Comparison of ENCODE assay signal across 10 mouse cellular contexts in genomic region chr2:113980664-113981063, GRCm38 (mm10). TPM values are rescaled to one million over a fixed set of nuclear protein-coding genes. Genes with fewer than 3 reads are reported as not detected.
DNase-seq lines count a peak whose midpoint lies in the region; ATAC-seq lines count a peak whose summit lies in the region.
"Had no signal": no experiment of that assay in that cellular context is flagged by ENCODE, and none has a peak within 500 bp of the region (broad histone marks: within the 10 kb centered on the region; RNA-seq: fewer than 3 reads in every experiment).

No protein-coding gene starts in this region.

- no peak overlapping the region for H3K4me2 ChIP-seq in hindbrain, embryonic 16.5 days (ENCODE audit: low read length)
- H3K4me2 ChIP-seq: limb, embryonic 12.5 days; neural tube, embryonic 12.5 days had no signal

- H3K36me3 ChIP-seq in hindbrain, embryonic 16.5 days (ENCODE audit: control insufficient read depth, insufficient read depth, low read length), result no peaks in the 10 kb centered on the region
- H3K36me3 ChIP-seq: limb, embryonic 12.5 days; neural tube, embryonic 12.5 days had no signal

- no peaks in the 10 kb centered on the region for H3K9me3 ChIP-seq in hindbrain, embryonic 16.5 days (ENCODE audit: control insufficient read depth, low read length)
- H3K9me3 ChIP-seq: limb, embryonic 12.5 days; neural tube, embryonic 12.5 days had no signal

- ATAC-seq in hindbrain, embryonic 16.5 days, result peak; percentile 90

- no peaks in the 10 kb centered on the region for H3K4me1 ChIP-seq in hindbrain, embryonic 16.5 days (ENCODE audit: control insufficient read depth, insufficient read depth, low read depth, low read length)
- H3K4me1 ChIP-seq: limb, embryonic 12.5 days; neural tube, embryonic 12.5 days had no signal

- DNase-seq in cerebellum, postnatal 14 days, result peak; percentile 42 to 51
- DNase-seq in cerebellum, adult 9-10 months, result no peak
- DNase-seq in MN1 (ENCODE audit: low spot score), result peak; percentile 46
- DNase-seq in gastrocnemius, postnatal 14 days, result peak; percentile 66
- DNase-seq in yolk sac, embryonic 10.5 days (ENCODE audit: low spot score), result no peak
- no peak for DNase-seq in embryo, embryonic 10.5 days (ENCODE audit: low spot score)
- DNase-seq in layer of hippocampus, adult 9-10 months (ENCODE audit: low spot score), result no peak

- WGBS in hindbrain, embryonic 16.5 days, result 58% methylated on average over 8 of the region's 8 CpGs

- no peak overlapping the region for H3K4me3 ChIP-seq in hindbrain, embryonic 16.5 days (ENCODE audit: low read length)
- H3K4me3 ChIP-seq: limb, embryonic 12.5 days; neural tube, embryonic 12.5 days had no signal

- H3K27ac ChIP-seq in hindbrain, embryonic 16.5 days (ENCODE audit: low read depth, low read length), result no peak overlapping the region
- H3K27ac ChIP-seq: limb, embryonic 12.5 days; neural tube, embryonic 12.5 days had no signal

- no peak overlapping the region for H3K9ac ChIP-seq in hindbrain, embryonic 16.5 days (ENCODE audit: low read depth, low read length)
- H3K9ac ChIP-seq: limb, embryonic 12.5 days; neural tube, embryonic 12.5 days had no signal

- intact Hi-C loops in gastrocnemius, postnatal 14 days (cut with DNase I; ENCODE audit: low total_unique reads), result no loop called here

- H3K27me3 ChIP-seq in hindbrain, embryonic 16.5 days (replicated peaks; ENCODE audit: control insufficient read depth, insufficient read depth, low read length), result no peaks in the 10 kb centered on the region
- H3K27me3 ChIP-seq: neural tube, embryonic 12.5 days had no signal

RNA-seq across cellular contexts. Expression of gene Gjd2, which starts 32.8 kb away (rescaled TPM):
- total RNA-seq in gastrocnemius, postnatal 14 days (2021), result not detected
- 11.0 and 11.3 TPM in 2 replicates for polyA plus RNA-seq in hindbrain, embryonic 16.5 days (2015; fragmentation: Nextera tagmentation; extraction: Ambion mirVana)
- polyA plus RNA-seq: limb, embryonic 12.5 days had no signal

Comparison
In these comparisons a context has a peak if more than half of its experiments do, and no peak if none do; other contexts are left out.
1. DNase-seq: peak in cerebellum, postnatal 14 days (2 of 2), MN1 (single experiment) and gastrocnemius, postnatal 14 days (single experiment); none in cerebellum, adult 9-10 months (single experiment), yolk sac, embryonic 10.5 days (single experiment), embryo, embryonic 10.5 days (single experiment) and layer of hippocampus, adult 9-10 months (single experiment).